Mouse (Mus musculus) brain, embryonic 14.5 days (tissue): ENCODE results near the gene Snd1. TPM values are rescaled to one million over a fixed set of nuclear protein-coding genes. Genes with fewer than 3 reads are reported as not detected.

Experiments
- DNase-seq: peaks from one replicate; pipeline ENCODE4 v3.0.0-alpha.2; 2011; ENCODE audit warnings: low read depth
- CTCF ChIP-seq: fragments of 200-500 bp; IDR thresholded peaks from 2 replicates; pipeline ENCODE4 v1.5.1; 2012; ENCODE audit warnings: inconsistent platforms, mild to moderate bottlenecking, moderate library complexity, borderline replicate concordance; ENCODE audit not compliant: insufficient read depth, insufficient read length; ENCODE audit errors: extremely low read depth
- POLR2A ChIP-seq: fragments of 200-500 bp; IDR thresholded peaks from 2 replicates; pipeline ENCODE4 v1.6.1; 2012; ENCODE audit warnings: mild to moderate bottlenecking, inconsistent platforms, borderline replicate concordance; ENCODE audit not compliant: poor library complexity, insufficient read depth, insufficient read length, severe bottlenecking; ENCODE audit errors: extremely low read depth
- polyA plus RNA-seq: library from polyadenylated mRNA; depleted of rRNA; stranded (reverse); fragments of >200 nt; gene quantifications from 2 replicates; pipeline ENCODE4 v1.2.3, GENCODE M21; 2012

Snd1 gene
- polyA plus RNA-seq, 1 experiment: 73.1 TPM

DNA sequence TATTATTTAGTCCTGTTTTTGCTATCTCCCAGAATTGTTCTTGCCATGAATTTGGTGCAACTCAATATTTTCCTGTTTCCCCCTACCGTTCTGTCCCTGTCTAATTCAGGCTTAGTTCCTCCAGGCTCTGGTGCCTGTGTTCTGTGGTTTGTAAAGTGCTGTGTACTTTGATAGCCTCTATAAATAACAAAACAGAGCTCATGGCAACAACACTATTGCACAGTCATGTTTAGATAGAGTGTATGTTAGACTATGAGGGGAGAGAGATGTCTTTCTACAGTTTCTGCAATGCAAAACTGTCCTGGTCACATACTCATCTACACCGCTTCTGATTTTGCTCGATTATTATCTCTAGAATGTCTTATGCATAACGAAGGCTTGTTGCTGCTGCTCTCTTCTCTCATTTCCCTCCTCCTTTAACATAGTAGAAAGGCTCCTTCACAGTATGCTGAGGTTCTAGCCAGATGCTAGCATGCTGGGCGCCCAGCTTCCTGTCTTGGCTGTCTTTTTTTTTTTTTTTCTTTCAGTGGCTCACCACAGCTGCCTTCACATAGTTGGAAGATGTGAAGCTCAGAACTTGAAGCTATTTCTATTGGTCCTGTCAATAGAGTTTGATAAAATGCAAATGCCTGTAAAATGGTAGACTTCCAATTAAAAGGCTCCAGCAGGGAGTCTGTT, 113.7 kb downstream of the Snd1 start:
- TF ChIP-seq POLR2A (no peak), CTCF (no peak)
- peak; percentile 39 for DNase-seq

DNA sequence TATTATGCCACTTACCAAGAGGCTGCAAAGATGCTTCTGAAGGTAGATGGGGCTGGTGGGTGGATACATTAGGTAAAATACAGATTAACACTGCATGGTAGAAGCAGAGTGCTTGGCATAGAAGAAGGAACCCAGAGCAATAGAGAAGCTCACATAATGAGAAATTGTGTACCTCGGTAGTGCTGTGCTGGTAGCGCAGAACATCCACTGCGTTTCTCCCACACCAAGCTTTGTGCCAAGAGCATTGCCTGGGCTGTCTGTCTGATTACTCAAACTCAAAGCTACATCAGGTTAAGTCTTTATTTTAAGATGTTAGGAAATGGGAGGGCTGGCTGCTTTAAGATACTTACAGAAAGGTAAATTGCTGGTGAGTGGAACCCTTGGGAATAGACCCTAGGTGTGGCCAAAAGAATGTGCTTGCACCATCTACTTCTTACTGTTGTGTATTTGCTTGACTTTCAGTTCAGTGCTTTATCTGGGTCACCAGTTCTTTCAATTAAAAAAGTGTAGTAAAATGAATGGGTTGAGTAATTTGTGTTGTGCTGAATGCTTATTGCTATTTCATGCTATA, 117.5 kb downstream of the Snd1 start:
- DNase-seq: no peak
- TF ChIP-seq CTCF (no peak), POLR2A (no peak)

DNA sequence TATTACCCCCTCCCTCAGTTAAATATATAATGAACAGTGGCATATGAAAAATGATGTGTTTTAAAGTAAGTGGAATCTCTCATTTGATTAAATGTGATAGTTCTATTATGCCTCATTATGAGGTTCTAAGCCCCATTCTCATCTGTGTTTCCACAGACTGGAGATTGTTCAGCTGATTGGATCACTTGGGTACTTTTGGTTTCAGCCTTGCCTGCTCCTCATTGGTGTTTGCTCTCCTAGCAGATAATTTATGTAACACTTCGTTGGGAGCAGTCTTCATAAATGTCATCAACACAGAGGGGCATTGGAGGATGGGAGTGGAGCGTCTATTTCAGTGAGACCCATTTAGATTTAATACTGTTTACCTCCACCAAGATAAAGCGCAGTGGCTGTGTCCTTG, 118.8 kb downstream of the Snd1 start:
- TF ChIP-seq POLR2A (no peak), CTCF (no peak)
- DNase-seq: no peak

DNA sequence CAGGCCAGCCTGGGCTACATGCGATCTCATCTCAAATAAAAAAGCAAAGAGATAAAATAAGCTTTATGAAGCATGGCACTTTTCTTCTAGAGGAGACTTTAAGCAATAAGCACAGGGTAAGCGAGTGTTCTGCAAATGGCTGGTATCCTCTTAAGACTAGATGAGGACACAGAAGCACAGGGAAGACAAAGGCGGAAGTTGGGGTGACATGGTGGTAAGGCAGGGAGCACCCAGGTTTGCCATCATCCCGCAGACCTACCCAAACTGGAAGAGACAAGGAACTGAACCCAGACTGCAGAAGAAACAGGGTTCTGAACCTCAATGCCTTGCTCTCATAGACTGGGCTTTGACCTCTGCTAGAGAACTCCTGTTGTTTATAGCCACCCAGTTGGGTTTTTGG, 119.8 kb downstream of the Snd1 start:
- no peak for TF ChIP-seq CTCF
- no peak for TF ChIP-seq POLR2A
- DNase-seq: no peak

DNA sequence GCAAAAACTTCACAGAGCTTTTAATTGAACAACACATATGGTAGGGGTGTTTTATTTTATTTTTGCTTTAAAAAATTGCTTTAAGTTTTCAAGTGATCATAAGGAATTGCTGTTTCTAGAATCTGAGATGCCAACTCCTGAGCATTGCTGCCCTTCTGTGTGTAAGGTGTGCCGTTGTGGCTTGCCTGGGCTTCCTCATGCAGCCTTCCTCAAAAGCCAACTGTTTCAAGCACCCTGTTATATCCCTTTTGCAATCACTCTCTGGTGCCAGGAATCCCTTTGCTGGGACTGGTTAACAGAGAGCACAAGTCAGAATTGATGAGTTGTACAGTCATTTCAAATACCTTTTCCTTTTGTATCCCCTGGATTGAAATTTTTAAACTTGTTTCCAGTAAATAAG, 120.3 kb downstream of the Snd1 start:
- no peak for DNase-seq
- TF ChIP-seq CTCF: no peak
- no peak for TF ChIP-seq POLR2A

DNA sequence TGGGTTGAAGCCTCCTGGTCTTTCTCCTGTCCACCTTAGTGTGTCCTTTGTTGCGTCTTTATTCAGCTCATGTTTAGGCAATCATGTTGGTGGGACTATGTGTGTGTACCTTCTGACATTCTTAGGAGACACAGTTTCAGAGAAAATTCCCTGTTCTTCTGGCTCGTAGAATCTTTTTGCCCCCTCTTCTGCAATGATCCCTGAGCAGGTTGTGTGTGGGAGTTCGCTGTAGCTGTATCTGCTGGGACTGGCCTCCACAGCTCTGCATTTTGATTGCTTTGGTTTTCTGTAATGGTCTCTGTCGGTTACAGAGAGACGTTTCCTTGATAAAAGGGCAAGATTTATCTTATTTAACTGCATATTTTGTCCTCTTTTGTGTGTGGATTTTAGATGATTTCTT, 122.3 kb downstream of the Snd1 start:
- no peak for TF ChIP-seq CTCF
- DNase-seq: no peak

DNA sequence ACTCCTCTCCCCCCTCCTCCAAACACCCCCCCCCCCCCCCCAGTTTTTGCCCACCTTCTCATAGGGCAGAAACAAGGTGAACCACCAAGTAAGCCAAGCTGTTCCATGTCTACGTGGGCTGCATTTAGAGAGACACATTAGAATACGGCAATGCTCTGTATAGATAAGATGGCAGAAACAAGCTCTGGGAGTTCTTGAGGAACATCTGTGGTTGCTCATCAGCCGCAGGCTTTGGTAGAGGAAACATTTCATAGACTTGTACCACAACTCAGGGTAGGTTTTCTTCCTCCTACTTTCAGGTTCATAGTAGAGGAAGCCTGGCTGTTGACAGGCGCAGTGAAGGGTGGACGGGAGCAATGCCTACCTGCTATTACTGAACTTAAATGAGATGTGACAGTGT, 124.2 kb downstream of the Snd1 start:
- DNase-seq: no peak
- TF ChIP-seq CTCF: no peak
- no peak for TF ChIP-seq POLR2A

DNA sequence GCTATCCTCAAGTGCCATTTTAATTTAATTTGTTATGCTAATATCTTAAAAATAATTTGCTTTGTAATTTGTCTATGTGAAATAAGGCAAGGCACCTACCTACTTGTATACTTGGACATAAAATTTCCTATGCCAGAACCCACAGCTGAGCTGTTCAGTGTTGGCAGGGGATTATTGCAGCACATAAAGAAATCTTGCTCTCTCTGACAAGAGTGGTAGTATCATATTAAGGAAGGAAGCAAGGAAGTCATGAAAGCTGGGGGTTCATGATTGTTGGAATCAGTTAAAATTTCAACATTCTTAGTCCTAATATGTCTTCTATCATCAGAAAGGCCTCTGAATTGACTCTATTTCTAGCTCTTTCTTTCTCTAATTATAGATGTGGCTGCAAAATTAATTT, 125.5 kb downstream of the Snd1 start:
- no peak for DNase-seq

DNA sequence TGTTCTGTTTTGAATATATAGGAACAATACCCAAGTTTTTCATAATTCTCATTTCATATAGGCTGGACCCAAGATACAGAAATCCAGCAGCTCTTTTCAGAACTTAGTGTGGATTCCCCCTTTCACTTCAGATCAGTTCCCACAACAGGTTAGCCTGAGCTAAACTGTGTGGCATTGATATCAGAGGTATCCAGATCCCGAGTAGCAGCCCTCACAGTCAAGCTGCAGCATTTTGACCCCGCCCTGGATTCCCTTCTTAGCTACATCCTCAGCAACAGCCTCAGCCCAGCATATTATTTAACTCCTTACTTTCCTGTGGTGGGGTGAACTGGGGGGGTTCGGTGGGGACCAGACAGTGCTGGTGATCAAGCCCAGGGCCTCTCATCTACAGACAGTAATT, 128.5 kb downstream of the Snd1 start:
- no peak for DNase-seq
- TF ChIP-seq CTCF: no peak
- TF ChIP-seq POLR2A: no peak

More for the DNA sequence above, 125.5 kb downstream of the Snd1 start:
- no peak for TF ChIP-seq POLR2A
- no peak for TF ChIP-seq CTCF

DNA sequence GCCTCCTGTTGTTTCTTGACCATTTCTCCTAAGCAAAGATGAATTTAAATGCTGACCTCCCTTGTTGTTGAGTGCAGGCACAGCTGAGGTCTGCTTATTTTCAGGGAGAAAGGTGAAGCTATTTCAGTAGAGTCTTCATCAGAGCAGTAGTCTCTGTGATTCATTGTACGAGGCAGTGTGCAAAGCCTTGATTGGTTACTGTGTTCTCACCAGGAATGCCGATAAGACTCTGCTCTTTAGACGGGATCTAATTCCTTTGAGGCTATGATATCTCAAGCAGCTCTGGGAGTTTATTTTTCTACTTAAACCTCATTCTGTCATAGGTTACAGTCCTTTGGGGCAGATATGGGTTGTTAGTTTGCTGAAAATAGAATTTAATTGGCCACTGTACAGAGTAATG, 128.9 kb downstream of the Snd1 start:
- DNase-seq: no peak
- TF ChIP-seq CTCF (no peak), POLR2A (no peak)

DNA sequence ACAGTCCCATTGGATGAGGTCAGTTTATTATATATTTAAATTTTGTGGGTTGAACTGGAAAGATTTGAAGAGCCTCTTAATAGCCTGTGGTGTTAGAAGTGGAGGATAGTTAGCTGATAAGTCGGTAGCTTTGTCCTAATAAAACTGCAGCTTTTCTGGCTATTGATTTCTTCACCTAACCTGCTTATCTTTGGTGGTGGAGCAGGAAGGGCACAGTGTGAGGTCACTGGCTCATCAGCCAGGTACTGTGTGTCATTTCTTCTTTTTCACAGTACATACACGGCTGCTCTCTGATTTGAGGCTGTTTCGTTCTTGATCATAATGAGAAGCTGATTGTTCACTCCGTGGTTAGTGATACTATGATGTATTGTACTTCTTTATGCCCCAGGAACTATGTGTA, 134.4 kb downstream of the Snd1 start:
- no peak for TF ChIP-seq POLR2A
- TF ChIP-seq CTCF: no peak
- DNase-seq: no peak

DNA sequence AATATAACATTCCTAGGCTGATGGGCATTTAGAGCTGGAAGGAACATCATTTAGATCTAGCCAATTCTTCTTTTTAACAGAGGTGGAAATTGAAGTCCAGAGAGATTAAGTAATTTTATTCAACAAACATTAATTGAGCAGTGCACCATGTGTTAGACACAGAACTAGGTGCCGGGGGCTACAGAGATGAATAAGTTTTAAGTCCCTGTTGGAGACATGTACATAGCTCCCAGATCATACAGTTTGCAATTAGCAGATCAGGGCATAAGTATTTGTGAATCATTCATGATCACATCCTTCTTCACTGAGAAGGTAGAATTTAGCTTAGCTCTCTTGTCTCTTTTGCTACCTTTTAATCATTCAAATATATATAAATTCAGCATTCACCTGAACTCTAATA, 135.2 kb downstream of the Snd1 start:
- no peak for DNase-seq

DNA sequence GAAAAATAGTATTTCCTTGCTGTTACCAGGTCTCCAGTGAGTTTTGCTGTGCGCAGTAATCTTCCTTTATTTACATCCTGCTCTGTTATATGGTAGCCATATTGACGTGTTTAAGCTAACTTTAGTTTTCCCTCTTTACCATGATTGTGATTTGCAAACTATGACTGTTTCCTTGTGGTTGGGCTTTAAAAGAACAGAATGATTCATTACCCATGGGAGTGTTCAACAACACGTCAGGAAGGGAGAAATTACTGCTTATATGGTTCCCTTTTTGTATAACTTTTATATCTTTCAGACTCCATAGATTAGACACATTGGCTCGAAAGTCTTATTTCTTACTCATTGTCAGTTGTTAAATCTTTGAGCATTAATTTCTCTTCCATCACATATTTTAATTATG, 138.5 kb downstream of the Snd1 start:
- DNase-seq: no peak
- TF ChIP-seq POLR2A: no peak
- TF ChIP-seq CTCF: no peak

More for the DNA sequence above, 135.2 kb downstream of the Snd1 start:
- TF ChIP-seq POLR2A (no peak), CTCF (no peak)

DNA sequence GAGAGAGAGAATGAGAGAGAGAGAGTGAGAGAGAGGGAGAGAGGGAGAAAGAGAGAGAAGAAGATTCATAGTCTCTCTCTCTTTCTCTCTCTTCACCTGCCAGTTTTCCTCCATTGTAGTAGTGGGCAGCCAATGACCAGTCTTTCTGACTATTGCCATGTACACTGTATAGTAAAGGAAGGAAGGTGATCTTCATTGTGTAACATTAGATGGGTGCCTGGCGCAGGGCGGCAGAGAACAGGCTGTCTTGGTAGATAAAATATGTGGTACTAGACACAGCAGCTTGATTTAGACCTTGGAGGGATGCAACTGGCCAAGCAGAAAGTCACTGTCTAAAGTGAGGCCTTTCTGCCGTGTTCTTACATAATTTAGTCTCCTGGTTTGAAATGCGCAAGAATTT, 139.9 kb downstream of the Snd1 start:
- TF ChIP-seq POLR2A: no peak
- no peak for TF ChIP-seq CTCF
- no peak for DNase-seq

DNA sequence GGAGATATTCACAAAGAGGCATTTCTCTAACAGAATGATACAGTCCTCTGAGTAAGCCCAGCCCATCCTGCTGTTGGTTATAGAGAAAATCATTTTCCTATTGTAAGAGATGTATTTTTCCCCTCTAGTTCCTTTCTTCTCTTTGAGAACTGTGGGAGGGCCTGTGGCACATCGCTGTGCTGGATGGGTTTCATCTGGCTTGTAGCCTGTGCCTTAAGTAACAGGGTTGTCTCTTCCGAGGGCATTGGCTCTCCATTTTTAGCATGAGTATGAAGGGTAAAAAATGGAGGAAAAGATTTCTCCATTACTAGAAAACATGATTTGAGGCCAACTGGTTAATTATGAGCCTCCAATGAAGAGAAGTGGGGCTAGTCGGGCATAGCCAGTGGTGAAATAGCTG, 140.5 kb downstream of the Snd1 start:
- DNase-seq: peak; percentile 31
- TF ChIP-seq POLR2A: no peak
- no peak for TF ChIP-seq CTCF

DNA sequence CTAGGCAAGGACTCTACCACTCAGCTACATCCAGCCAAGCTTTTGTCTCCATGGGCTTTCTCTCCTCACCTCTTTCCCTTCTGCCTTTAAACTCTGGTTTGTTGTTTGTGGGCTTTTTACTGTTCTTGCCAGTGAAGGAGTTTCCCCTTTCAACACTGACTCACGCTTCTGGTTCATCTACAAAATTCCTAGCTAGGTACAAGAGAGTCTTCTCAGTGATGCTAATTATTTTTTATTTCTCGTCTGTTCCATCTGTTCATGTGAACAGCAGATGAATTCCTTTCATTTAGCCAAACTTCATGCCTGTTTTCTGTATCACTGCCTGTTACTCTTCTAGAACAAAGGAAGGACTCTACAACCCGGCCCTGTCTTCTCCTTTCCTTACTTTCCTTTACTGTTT, 141.0 kb downstream of the Snd1 start:
- DNase-seq: peak; percentile 55
- TF ChIP-seq POLR2A (no peak), CTCF (no peak)
